Mouse (Mus musculus): ENCODE measurements around the gene Drc1.

DNA sequence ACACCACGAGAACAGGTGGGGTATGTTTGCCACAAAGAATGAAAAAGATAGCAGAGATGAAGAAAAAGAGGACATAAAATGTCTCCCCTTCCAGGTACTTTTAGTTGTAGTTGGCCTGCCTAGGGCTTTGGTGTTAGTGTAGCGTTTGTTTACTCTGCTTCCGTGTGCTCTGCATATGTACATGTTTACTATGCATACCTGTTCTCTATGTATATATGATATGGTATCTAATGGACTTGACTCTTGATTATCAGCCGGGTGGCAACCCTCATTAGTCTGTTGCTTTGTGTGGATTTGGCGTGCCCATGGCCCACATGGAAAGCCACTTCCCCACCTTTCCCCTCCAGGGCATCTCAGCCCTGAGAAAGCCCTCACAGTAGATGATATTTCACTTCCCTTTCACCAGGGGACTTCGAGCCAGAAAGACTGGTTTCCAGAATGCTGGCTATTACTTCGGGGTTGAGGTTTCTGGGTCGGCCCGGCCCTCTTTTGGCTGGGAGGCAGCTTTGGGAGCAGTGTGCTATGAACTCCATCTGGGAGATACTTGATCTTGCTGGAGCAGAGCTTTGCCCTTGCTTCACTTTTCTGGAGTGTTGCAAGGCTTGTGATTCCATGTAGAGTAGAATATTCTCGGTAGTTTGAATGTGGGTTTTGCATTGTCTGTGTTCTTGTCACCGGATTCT lies 9.4 kb upstream of the Drc1 start:
- TF ChIP-seq CTCF (conservative IDR thresholded peaks at IDR 0.05; ENCODE audit: low read length) (no peak), POU5F1 (IDR thresholded peaks at IDR 0.05; ENCODE audit: borderline replicate concordance, low read length) (no peak)
